Mouse (Mus musculus): Measurements from ENCODE around the gene Otop1.
A peak's percentile ranks its signal among the peaks of the same experiment; 100 is the strongest.

Otop1 gene

GRCm38 (mm10) chr5:38275771-38276170 is at the start of gene Otop1:
Gene Otop1 (plus strand): TSS chr5:38275972.
- DNase-seq (ENCODE audit: low spot score), result no peak

GRCm38 (mm10) chr5:38235422-38235821 is 40.4 kb upstream of the Otop1 start:
- DNase-seq (ENCODE audit: low spot score), result peak; percentile 39

- no peak for DNase-seq (ENCODE audit: low spot score)
Observed at GRCm38 (mm10) chr5:38236627-38237026, 39.1 kb upstream of the Otop1 start.

- no peak for DNase-seq (ENCODE audit: low spot score)
Observed at GRCm38 (mm10) chr5:38240727-38241472, 34.9 kb upstream of the Otop1 start.

GRCm38 (mm10) chr5:38241473-38241834 is 34.3 kb upstream of the Otop1 start:
- no peak for DNase-seq (ENCODE audit: low spot score)

GRCm38 (mm10) chr5:38241966-38242365 is 33.8 kb upstream of the Otop1 start:
- DNase-seq (ENCODE audit: low spot score), result no peak

- peak; percentile 23 for DNase-seq (ENCODE audit: low spot score)
Observed at GRCm38 (mm10) chr5:38255195-38255594, 20.6 kb upstream of the Otop1 start.

GRCm38 (mm10) chr5:38255644-38256043 is 20.1 kb upstream of the Otop1 start:
- DNase-seq (ENCODE audit: low spot score), result no peak

- DNase-seq (ENCODE audit: low spot score), result no peak
Observed at GRCm38 (mm10) chr5:38256551-38256950, 19.2 kb upstream of the Otop1 start.

GRCm38 (mm10) chr5:38258034-38258772 is 17.6 kb upstream of the Otop1 start:
- no peak for DNase-seq (ENCODE audit: low spot score)

- no peak for DNase-seq (ENCODE audit: low spot score)
Observed at GRCm38 (mm10) chr5:38258773-38259146, 17.0 kb upstream of the Otop1 start.

- no peak for DNase-seq (ENCODE audit: low spot score)
Observed at GRCm38 (mm10) chr5:38259455-38260106, 16.2 kb upstream of the Otop1 start.

GRCm38 (mm10) chr5:38260107-38260682 is 15.6 kb upstream of the Otop1 start, which contains the start of gene Tmem128:
Gene Tmem128 (plus strand): TSS chr5:38260185.
- DNase-seq (ENCODE audit: low spot score), result peak; percentile 60

- DNase-seq (ENCODE audit: low spot score), result no peak
Observed at GRCm38 (mm10) chr5:38270942-38271341, 4.8 kb upstream of the Otop1 start.

GRCm38 (mm10) chr5:38273831-38274230 is 1.9 kb upstream of the Otop1 start:
- DNase-seq (ENCODE audit: low spot score), result no peak

- DNase-seq (ENCODE audit: low spot score), result no peak
Observed at GRCm38 (mm10) chr5:38276451-38276850, 679 bp downstream of the Otop1 start.

- no peak for DNase-seq (ENCODE audit: low spot score)
Observed at GRCm38 (mm10) chr5:38277098-38277866, 1.5 kb downstream of the Otop1 start.

- no peak for DNase-seq (ENCODE audit: low spot score)
Observed at GRCm38 (mm10) chr5:38277936-38278600, 2.3 kb downstream of the Otop1 start.

- DNase-seq (ENCODE audit: low spot score), result no peak
Observed at GRCm38 (mm10) chr5:38280075-38280474, 4.3 kb downstream of the Otop1 start.

- DNase-seq (ENCODE audit: low spot score), result no peak
Observed at GRCm38 (mm10) chr5:38285724-38286123, 10.0 kb downstream of the Otop1 start.

GRCm38 (mm10) chr5:38288476-38288875 is 12.7 kb downstream of the Otop1 start:
- DNase-seq (ENCODE audit: low spot score), result no peak

Data from c-Kit-positive CD71-positive TER-119-positive erythroid progenitor cells, embryonic 14.5 days (primary cell).